Mouse (Mus musculus) heart, embryonic 14.5 days (tissue): ENCODE measurements at regions not wholly inside any gene's neighbourhood (a gene's known extent, or its start where the extent isn't known, plus 50 kb on each side); places are given as distances from the start of the nearest gene placed in this dataset.

ENCODE experiments used
- ATAC-seq: fragments of 200-750 bp; cut with Nextera tagmentation; 2 replicates; pipeline ENCODE4 v1.8.0; 2017; ENCODE audit warnings: low read depth, moderate TSS enrichment; ENCODE audit not compliant: insufficient number of reproducible peaks, insufficient read depth, low FRiP score
- H3K27ac ChIP-seq, 2 experiments: fragments of 200-500 bp in 1 of 2; fragments of 300-500 bp in 1 of 2; sonication (generic) in 1 of 2; replicated peaks in 1 of 2; 2 replicates each; pipeline ENCODE4 v1.5.1; 2012 to 2014; ENCODE audit warnings: low read depth in 2 of 2, low read length in 2 of 2, control low read depth in 1 of 2, mild to moderate bottlenecking in 1 of 2, mixed read lengths in 1 of 2; ENCODE audit not compliant: control insufficient read depth in 1 of 2, insufficient read depth in 1 of 2
- H3K27me3 ChIP-seq: fragments of 300-500 bp; sonication (generic); 2 replicates; pipeline ENCODE4 v1.6.1; 2014; ENCODE audit warnings: mild to moderate bottlenecking, low read length, control low read depth; ENCODE audit not compliant: control insufficient read depth, insufficient read depth
- H3K36me3 ChIP-seq: fragments of 300-500 bp; sonication (generic); 2 replicates; pipeline ENCODE4 v1.6.1; 2014; ENCODE audit warnings: mild to moderate bottlenecking, control low read depth, low read length, mixed read lengths; ENCODE audit not compliant: control insufficient read depth, insufficient read depth
- H3K4me1 ChIP-seq, 2 experiments: fragments of 200-500 bp in 1 of 2; fragments of 300-500 bp in 1 of 2; sonication (generic) in 1 of 2; 2 replicates each; pipeline ENCODE4 v1.6.1; 2012 to 2014; ENCODE audit warnings: low read length in 2 of 2, control low read depth in 1 of 2, mixed read lengths in 1 of 2; ENCODE audit not compliant: control insufficient read depth in 2 of 2, insufficient read depth in 2 of 2
- H3K4me2 ChIP-seq: fragments of 300-500 bp; sonication (generic); 2 replicates; pipeline ENCODE4 v1.6.1; 2014; ENCODE audit warnings: mild to moderate bottlenecking, low read length
- H3K4me3 ChIP-seq, 2 experiments: fragments of 200-500 bp in 1 of 2; fragments of 300-500 bp in 1 of 2; sonication (generic) in 1 of 2; 2 replicates each; pipeline ENCODE4 v1.5.1; 2012 to 2014; ENCODE audit warnings: low read length in 2 of 2, mild to moderate bottlenecking in 2 of 2, control low read depth in 1 of 2, low read depth in 1 of 2, moderate library complexity in 1 of 2; ENCODE audit not compliant: control insufficient read depth in 1 of 2, insufficient read depth in 1 of 2
- H3K9ac ChIP-seq: fragments of 300-500 bp; sonication (generic); 2 replicates; pipeline ENCODE4 v1.6.1; 2014; ENCODE audit warnings: mild to moderate bottlenecking, low read length
- H3K9me3 ChIP-seq: fragments of 300-500 bp; sonication (generic); 2 replicates; pipeline ENCODE4 v1.6.1; 2016; ENCODE audit warnings: low read length, control low read depth; ENCODE audit not compliant: control insufficient read depth
- WGBS: fragments of 180-500 bp; shearing (Covaris S2); extraction: QIAGEN DNeasy Blood & Tissue Kit; methylation state at CpG from one replicate; pipeline ENCODE4 v1.1.7; 2014; 5-methylcytosine and 5-hydroxymethylcytosine counted together

DNA sequence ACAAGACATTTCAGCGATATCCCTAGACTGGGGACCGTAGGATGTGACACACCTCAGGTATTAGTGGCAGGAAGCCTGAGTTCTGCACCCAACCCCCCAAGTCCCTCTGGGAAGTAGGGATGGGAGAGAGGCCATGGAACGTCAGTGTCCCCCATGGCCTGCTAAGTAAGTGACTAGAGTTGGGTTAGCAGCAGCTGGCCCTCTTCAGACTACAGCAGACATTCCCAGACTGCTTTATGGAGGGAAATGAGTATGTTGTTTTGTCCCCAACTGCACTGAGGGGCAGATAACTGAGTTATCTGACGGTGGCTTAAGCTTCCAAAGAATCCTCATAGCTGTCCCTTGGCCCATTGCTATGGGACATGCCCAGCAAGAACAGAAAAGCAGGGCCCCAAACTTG, 114.8 kb downstream of the Pdgfra start:
- H3K9me3 ChIP-seq, result no peaks in the 10 kb centered on the region
- no peaks in the 10 kb centered on the region for H3K27me3 ChIP-seq
- no peak overlapping the region for H3K4me3 ChIP-seq
- no peak overlapping the region for H3K27ac ChIP-seq
- H3K36me3 ChIP-seq, result no peaks in the 10 kb centered on the region
- H3K4me2 ChIP-seq, result no peak overlapping the region
- 62% methylated on average over 4 of the region's 4 CpGs for WGBS
- ATAC-seq, result no peak
- H3K4me1 ChIP-seq, result no peaks in the 10 kb centered on the region
- H3K9ac ChIP-seq, result no peak overlapping the region

DNA sequence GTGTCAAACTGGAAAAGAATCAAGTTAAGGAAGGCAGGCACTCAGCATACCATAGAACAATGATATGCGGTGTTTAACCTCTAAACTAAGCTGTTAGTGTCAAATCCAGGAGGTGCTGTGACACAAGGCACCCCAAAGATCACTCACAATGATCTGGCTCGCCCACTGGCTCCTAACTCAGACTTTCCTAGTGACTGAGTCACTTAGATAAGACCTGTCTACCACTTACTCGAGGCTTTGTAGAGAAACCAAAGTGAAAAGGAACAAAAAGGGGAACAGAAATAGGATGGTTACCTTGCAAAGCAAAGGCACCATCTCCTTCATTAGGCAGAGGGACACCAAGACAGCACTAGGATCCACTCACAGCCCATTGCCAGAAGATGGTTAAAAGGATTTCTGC, 115.7 kb downstream of the Pdgfra start:
- Histone ChIP-seq H3K9me3 (no peaks in the 10 kb centered on the region), H3K36me3 (no peaks in the 10 kb centered on the region), H3K27me3 (no peaks in the 10 kb centered on the region), H3K27ac (no peak overlapping the region), H3K4me1 (no peaks in the 10 kb centered on the region), H3K9ac (no peak overlapping the region), H3K4me3 (no peak overlapping the region), H3K4me2 (no peak overlapping the region)
- no peak for ATAC-seq
- WGBS, result 54% methylated on average over 3 of the region's 3 CpGs

DNA sequence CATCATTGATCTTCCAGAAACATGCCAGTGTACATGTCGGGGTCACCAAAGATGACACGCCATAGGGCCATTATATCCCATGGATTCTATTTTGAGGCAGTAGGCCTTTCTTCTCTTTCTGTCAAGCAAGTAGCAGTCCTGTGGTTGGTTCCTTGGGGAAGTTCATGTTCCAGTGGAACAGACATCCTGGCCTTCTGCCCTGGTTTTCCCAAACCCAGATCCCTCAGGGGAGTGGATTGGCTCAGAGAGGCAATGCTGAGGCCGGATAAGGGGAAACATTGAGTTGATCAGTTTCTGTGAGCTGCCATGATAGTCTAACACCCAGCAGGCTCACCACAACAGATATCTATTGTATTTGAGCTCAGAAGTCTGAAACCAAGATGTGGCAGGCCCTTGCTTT, 125.9 kb downstream of the Pdgfra start:
- Histone ChIP-seq H3K4me2 (no peak overlapping the region), H3K36me3 (no peaks in the 10 kb centered on the region), H3K4me1 (no peaks in the 10 kb centered on the region), H3K9ac (no peak overlapping the region), H3K27ac (no peak overlapping the region), H3K9me3 (no peaks in the 10 kb centered on the region), H3K27me3 (no peaks in the 10 kb centered on the region), H3K4me3 (no peak overlapping the region)
- no peak for ATAC-seq
- WGBS, result 87% methylated on average over 3 of the region's 3 CpGs

GRCm38 (mm10) chr5:75279561-75280171, 127.6 kb downstream of the Pdgfra start:
- ATAC-seq, result no peak
- Histone ChIP-seq H3K27me3 (no peaks in the 10 kb centered on the region), H3K4me1 (no peaks in the 10 kb centered on the region)

GRCm38 (mm10) chr5:75280698-75281097, 128.6 kb downstream of the Pdgfra start:
- no peak overlapping the region for H3K4me3 ChIP-seq
- no peaks in the 10 kb centered on the region for H3K27me3 ChIP-seq
- no peak overlapping the region for H3K27ac ChIP-seq
- no peak overlapping the region for H3K9ac ChIP-seq
- ATAC-seq, result no peak
- no peaks in the 10 kb centered on the region for H3K9me3 ChIP-seq
- no peaks in the 10 kb centered on the region for H3K36me3 ChIP-seq
- H3K4me1 ChIP-seq, result no peaks in the 10 kb centered on the region
- WGBS, result 46% methylated on average over 3 of the region's 3 CpGs
- no peak overlapping the region for H3K4me2 ChIP-seq

More at GRCm38 (mm10) chr5:75279561-75280171, 127.6 kb downstream of the Pdgfra start:
- Histone ChIP-seq H3K9ac (no peak overlapping the region), H3K4me3 (no peak overlapping the region), H3K9me3 (no peaks in the 10 kb centered on the region), H3K36me3 (no peaks in the 10 kb centered on the region), H3K27ac (no peak overlapping the region), H3K4me2 (no peak overlapping the region)
- 75% methylated on average over 1 of the region's 1 CpGs for WGBS

DNA sequence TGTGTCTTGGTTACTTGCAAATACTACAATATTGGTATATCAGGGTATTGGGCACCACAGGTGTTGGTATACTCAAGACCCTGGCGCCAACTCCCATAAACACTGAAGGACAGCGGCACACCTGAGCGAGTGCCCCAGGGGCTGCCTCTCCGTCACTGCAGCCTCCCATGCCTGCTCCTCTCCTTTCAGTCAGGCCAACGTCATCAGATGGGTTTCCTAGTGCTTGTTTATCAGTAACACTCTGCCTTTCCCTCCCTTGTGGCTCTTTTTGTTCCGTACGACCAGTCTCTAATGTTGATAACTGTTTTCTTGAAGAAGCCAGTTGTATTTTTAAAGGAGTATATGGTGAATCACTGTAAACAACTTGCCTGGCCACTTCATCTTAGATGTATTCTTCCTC, 129.4 kb downstream of the Pdgfra start:
- Histone ChIP-seq H3K4me1 (no peaks in the 10 kb centered on the region), H3K27me3 (no peaks in the 10 kb centered on the region), H3K9ac (no peak overlapping the region), H3K9me3 (no peaks in the 10 kb centered on the region), H3K4me2 (no peak overlapping the region), H3K27ac (no peak overlapping the region), H3K4me3 (no peak overlapping the region), H3K36me3 (no peaks in the 10 kb centered on the region)
- ATAC-seq, result no peak
- 75% methylated on average over 7 of the region's 7 CpGs for WGBS

DNA sequence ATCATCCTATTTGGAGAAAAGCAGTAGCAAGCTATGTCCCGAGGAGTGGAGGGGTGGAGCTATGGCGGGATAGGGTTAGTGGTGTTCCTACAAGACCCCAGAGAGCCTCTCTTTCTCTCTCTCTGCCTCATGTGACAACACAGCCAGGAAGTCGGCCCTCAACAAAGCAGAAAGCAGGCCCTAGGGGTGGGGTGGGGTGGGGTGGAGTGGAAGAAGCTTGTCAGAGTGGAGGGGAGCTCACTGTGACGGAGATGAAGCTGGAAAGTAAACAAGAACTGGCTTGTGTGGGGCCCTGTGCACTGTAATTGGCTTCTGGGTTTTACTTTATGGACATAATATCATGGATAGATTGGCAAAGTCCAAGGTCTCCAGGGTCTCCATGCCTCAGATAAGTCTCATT, 130.5 kb downstream of the Pdgfra start:
- Histone ChIP-seq H3K4me1 (no peaks in the 10 kb centered on the region), H3K4me2 (no peak overlapping the region), H3K36me3 (no peaks in the 10 kb centered on the region), H3K27me3 (no peaks in the 10 kb centered on the region; the same call in 1 of the 2 replicates), H3K9me3 (no peaks in the 10 kb centered on the region), H3K4me3 (no peak overlapping the region), H3K27ac (no peak overlapping the region), H3K9ac (no peak overlapping the region)
- ATAC-seq, result no peak
- WGBS, result 57% methylated on average over 4 of the region's 4 CpGs

DNA sequence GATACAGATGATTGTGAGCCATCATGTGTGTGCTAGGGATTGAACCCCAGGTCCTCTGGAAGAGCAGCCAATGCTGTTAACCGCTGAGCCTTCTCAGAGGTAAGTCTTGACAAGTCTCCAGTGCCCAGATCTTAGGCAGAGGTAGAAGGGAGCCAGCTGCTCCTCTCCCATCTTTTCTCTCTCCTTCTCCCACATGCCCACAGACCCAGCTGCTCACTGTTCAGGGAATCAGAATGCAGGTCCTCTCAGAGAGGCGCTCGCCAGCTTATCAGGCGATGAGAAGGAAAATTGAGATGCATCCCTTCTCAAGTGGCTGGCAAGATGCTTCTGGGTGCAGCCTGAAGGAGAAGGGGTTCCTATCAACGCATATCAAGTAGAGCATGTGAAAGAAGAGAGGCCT, 131.7 kb downstream of the Pdgfra start:
- H3K9me3 ChIP-seq, result no peaks in the 10 kb centered on the region
- no peaks in the 10 kb centered on the region; the same call in 1 of the 2 replicates for H3K27me3 ChIP-seq
- H3K27ac ChIP-seq, result no peak overlapping the region
- H3K36me3 ChIP-seq, result no peaks in the 10 kb centered on the region
- H3K4me2 ChIP-seq, result no peak overlapping the region
- ATAC-seq, result no peak
- H3K9ac ChIP-seq, result no peak overlapping the region
- H3K4me1 ChIP-seq, result no peaks in the 10 kb centered on the region
- WGBS, result 53% methylated on average over 5 of the region's 5 CpGs
- H3K4me3 ChIP-seq, result no peak overlapping the region
